In genomic region chr5:72556245-72556644, GRCm38 (mm10) we compare ENCODE assay signal across 38 mouse cellular contexts. TPM values are rescaled to one million over a fixed set of nuclear protein-coding genes. Genes with fewer than 3 reads are reported as not detected.
"Had no signal": no experiment of that assay in that cellular context is flagged by ENCODE, and none has a peak within 500 bp of the region (broad histone marks: within the 10 kb centered on the region; RNA-seq: fewer than 3 reads in every experiment).

No protein-coding gene starts in this region.

- H3K27me3 ChIP-seq: limb, embryonic 12.5 days; limb, embryonic 13.5 days; limb, embryonic 15.5 days; liver, embryonic 12.5 days; liver, embryonic 13.5 days; liver, embryonic 15.5 days; lung, embryonic 15.5 days; megakaryocyte, embryonic 14.5 days; midbrain, embryonic 12.5 days; midbrain, embryonic 13.5 days; midbrain, embryonic 15.5 days; neural tube, embryonic 12.5 days; neural tube, embryonic 13.5 days had no signal

- H3K9ac ChIP-seq: limb, embryonic 12.5 days; limb, embryonic 13.5 days; limb, embryonic 15.5 days; liver, embryonic 12.5 days; liver, embryonic 13.5 days; liver, embryonic 14.5 days; liver, embryonic 15.5 days; liver, postnatal 0 days; lung, embryonic 14.5 days; lung, embryonic 15.5 days; midbrain, embryonic 12.5 days; midbrain, embryonic 13.5 days; midbrain, embryonic 15.5 days; neural tube, embryonic 12.5 days; neural tube, embryonic 13.5 days had no signal

- H3K4me2 ChIP-seq: limb, embryonic 12.5 days; limb, embryonic 13.5 days; limb, embryonic 15.5 days; liver, embryonic 11.5 days; liver, embryonic 12.5 days; liver, embryonic 13.5 days; liver, embryonic 15.5 days; lung, embryonic 14.5 days; lung, embryonic 15.5 days; midbrain, embryonic 11.5 days; midbrain, embryonic 12.5 days; midbrain, embryonic 13.5 days; midbrain, embryonic 15.5 days; neural tube, embryonic 12.5 days; neural tube, embryonic 13.5 days had no signal

- H3K4me3 ChIP-seq: limb, embryonic 10.5 days; limb, embryonic 12.5 days; limb, embryonic 13.5 days; limb, embryonic 15.5 days; liver, embryonic 12.5 days; liver, embryonic 13.5 days; liver, embryonic 15.5 days; lung, embryonic 15.5 days; megakaryocyte, embryonic 14.5 days; midbrain, embryonic 10.5 days; midbrain, embryonic 12.5 days; midbrain, embryonic 13.5 days; midbrain, embryonic 15.5 days; myocyte; neural tube, embryonic 12.5 days; neural tube, embryonic 13.5 days had no signal

- H3K9me3 ChIP-seq: limb, embryonic 10.5 days; limb, embryonic 12.5 days; limb, embryonic 13.5 days; limb, embryonic 15.5 days; liver, embryonic 12.5 days; liver, embryonic 13.5 days; liver, embryonic 15.5 days; lung, embryonic 15.5 days; megakaryocyte, embryonic 14.5 days; midbrain, embryonic 10.5 days; midbrain, embryonic 12.5 days; midbrain, embryonic 13.5 days; midbrain, embryonic 15.5 days; neural tube, embryonic 12.5 days; neural tube, embryonic 13.5 days had no signal

- H3K27ac ChIP-seq: limb, embryonic 10.5 days; limb, embryonic 12.5 days; limb, embryonic 13.5 days; limb, embryonic 15.5 days; liver, embryonic 12.5 days; liver, embryonic 13.5 days; liver, embryonic 14.5 days; liver, embryonic 15.5 days; lung, embryonic 15.5 days; midbrain, embryonic 10.5 days; midbrain, embryonic 12.5 days; midbrain, embryonic 13.5 days; midbrain, embryonic 15.5 days; neural tube, embryonic 12.5 days; neural tube, embryonic 13.5 days had no signal

- H3K4me1 ChIP-seq: lung, embryonic 15.5 days had no signal

- ATAC-seq: liver, embryonic 12.5 days; liver, postnatal 0 days; lung, postnatal 0 days; midbrain, embryonic 13.5 days; midbrain, embryonic 15.5 days; midbrain, embryonic 16.5 days had no signal

- DNase-seq: left cerebral cortex, postnatal 4 days; liver; liver, embryonic 13.5 days; liver, postnatal 0 days; lung, adult 2 months; lung, embryonic 14.5 days; lung, postnatal 10 days; lung, postnatal 14 days; lung, postnatal 36 days; lung, postnatal 4 days; midbrain, embryonic 14.5 days had no signal

RNA-seq across cellular contexts. Expression of gene Zar1, which starts 24.8 kb away (rescaled TPM):
- total RNA-seq: liver, adult 2 months; megakaryocyte progenitor cell, adult 5-6 weeks; megakaryocyte, adult 5-6 weeks; megakaryocyte-erythroid progenitor cell, adult 5-6 weeks; monocyte, adult 5-6 weeks had no signal
- polyA plus RNA-seq: liver, adult 2 months; liver, embryonic 12.5 days; liver, embryonic 14.5 days; liver, embryonic 15.5 days; liver, embryonic 16.5 days; liver, postnatal 0 days; lung, adult 2 months; lung, embryonic 14.5 days; lung, embryonic 15.5 days; lung, embryonic 16.5 days; lung, postnatal 0 days; myocyte had no signal

RNA-seq across cellular contexts. Expression of gene Gm5868, which starts 31.1 kb away (rescaled TPM):
- total RNA-seq: liver, adult 2 months; megakaryocyte progenitor cell, adult 5-6 weeks; megakaryocyte, adult 5-6 weeks; megakaryocyte-erythroid progenitor cell, adult 5-6 weeks; monocyte, adult 5-6 weeks had no signal
- polyA plus RNA-seq: liver, adult 2 months; liver, embryonic 12.5 days; liver, embryonic 13.5 days; liver, embryonic 14.5 days; liver, embryonic 15.5 days; liver, embryonic 16.5 days; liver, postnatal 0 days; lung, adult 2 months; lung, embryonic 16.5 days; lung, postnatal 0 days; myocyte had no signal

RNA-seq across cellular contexts. Expression of gene Corin, which starts 52.0 kb away (rescaled TPM):
- total RNA-seq: megakaryocyte progenitor cell, adult 5-6 weeks; megakaryocyte, adult 5-6 weeks; megakaryocyte-erythroid progenitor cell, adult 5-6 weeks; monocyte, adult 5-6 weeks had no signal
- polyA plus RNA-seq: liver, adult 2 months; myocyte had no signal
